Mouse (Mus musculus) ES-E14 (cell line): ENCODE measurements around the gene Txndc15.

Experiments
- CHD2 ChIP-seq: IDR thresholded peaks from 2 replicates; pipeline ENCODE4 v1.6.1; 2014; ENCODE audit warnings: mild to moderate bottlenecking, low read depth, low read length, inconsistent platforms
- HCFC1 ChIP-seq: IDR thresholded peaks from 2 replicates; pipeline ENCODE4 v1.6.1; 2012; ENCODE audit warnings: low read length, inconsistent platforms, borderline replicate concordance; ENCODE audit not compliant: insufficient read depth
- MAFK ChIP-seq: IDR thresholded peaks from 2 replicates; pipeline ENCODE4 v1.6.1; 2014; ENCODE audit warnings: mild to moderate bottlenecking, low read depth, low read length, inconsistent platforms; ENCODE audit not compliant: insufficient read depth
- ZC3H11A ChIP-seq: IDR thresholded peaks from 2 replicates; pipeline ENCODE4 v1.6.1; 2012; ENCODE audit warnings: low read depth, mild to moderate bottlenecking, inconsistent platforms, low read length, borderline replicate concordance
- ZNF384 ChIP-seq: IDR thresholded peaks from 2 replicates; pipeline ENCODE4 v1.6.1; 2012; ENCODE audit warnings: low read depth, low read length, inconsistent platforms

DNA sequence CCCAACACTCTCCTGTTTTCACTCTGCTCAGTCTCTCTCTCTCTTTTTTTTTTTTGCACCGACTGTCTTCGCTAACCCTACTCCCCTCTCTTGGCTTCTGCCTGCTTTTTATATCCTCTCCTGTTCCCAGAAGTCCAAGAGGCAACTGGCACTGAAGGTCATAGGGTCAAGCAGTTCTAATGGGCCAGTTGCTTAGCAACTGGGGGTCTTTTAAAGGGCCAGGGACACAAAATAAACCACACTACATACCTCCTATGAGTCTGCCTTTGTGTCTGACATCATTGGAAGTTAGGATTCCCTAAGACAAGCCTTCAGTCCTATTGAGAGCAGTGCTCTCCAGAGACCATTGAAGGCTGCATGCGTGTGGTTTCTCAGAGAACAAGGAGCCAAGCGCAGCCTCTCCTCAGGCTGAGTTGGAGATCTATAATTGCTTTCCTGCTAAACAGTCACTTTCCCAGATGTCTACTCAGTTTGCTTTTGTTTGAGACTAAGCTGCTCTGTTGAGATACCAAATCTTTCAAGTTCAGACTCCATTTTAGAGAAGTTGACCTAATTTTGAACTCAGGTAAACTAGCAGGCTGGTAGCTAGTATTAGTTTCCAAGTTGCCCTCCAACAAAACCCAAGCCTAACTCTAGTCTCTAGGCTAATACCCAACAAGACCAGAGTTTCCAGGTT, 26.4 kb upstream of the Txndc15 start:
- TF ChIP-seq ZC3H11A: no peak
- TF ChIP-seq MAFK: no peak
- no peak for TF ChIP-seq ZNF384
- no peak for TF ChIP-seq CHD2
- TF ChIP-seq HCFC1: no peak
